Mouse (Mus musculus) embryonic fibroblast, embryonic 13.5 days (primary cell): ENCODE measurements around the gene Gm45234.

ENCODE experiments used
- CTCF ChIP-seq: IDR thresholded peaks from 2 replicates; pipeline ENCODE4 v1.5.1; 2011; ENCODE audit warnings: mild to moderate bottlenecking, control low read depth, low read length, moderate library complexity, borderline replicate concordance; ENCODE audit not compliant: insufficient read depth
- POLR2A ChIP-seq: IDR thresholded peaks from 2 replicates; pipeline ENCODE4 v1.6.1; 2011; ENCODE audit warnings: low read depth, mild to moderate bottlenecking, control low read depth, low read length, moderate library complexity

GRCm38 (mm10) chr6:124716864-124717490 lies 38.8 kb downstream of the Gm45234 start:
- TF ChIP-seq POLR2A, result no peak
- TF ChIP-seq CTCF, result peak; percentile 87
